Mouse (Mus musculus) erythroblast, adult 5-6 weeks (primary cell): ENCODE measurements around the gene Nrf1. TPM values are rescaled to one million over a fixed set of nuclear protein-coding genes. Genes with fewer than 3 reads are reported as not detected.

Source experiments
- ATAC-seq: replicated peaks from 2 replicates; pipeline ENCODE4 v1.8.0; 2016; ENCODE audit warnings: moderate number of reproducible peaks, mild to moderate bottlenecking, moderate TSS enrichment, inconsistent platforms; ENCODE audit not compliant: poor library complexity, low FRiP score, severe bottlenecking
- total RNA-seq, 2 experiments: library from RNA; stranded (forward) in 1 of 2; stranded (reverse) in 1 of 2; fragments of 150-400 nt in 1 of 2; fragments of 200-764, 138-1000 nt in 1 of 2; gene quantifications; 2 replicates each; pipeline versions ENCODE4 v1.2.3 to v1.2.4; 2015 to 2017; ENCODE audit warnings: low replicate concordance in 2 of 2

Gene Nrf1
- total RNA-seq, 2 experiments from 2014 or later = 29.4 to 58.6 TPM

GRCm38 (mm10) chr6:30135590-30135989 is 87.8 kb downstream of the Nrf1 start:
- no peak for ATAC-seq

DNA sequence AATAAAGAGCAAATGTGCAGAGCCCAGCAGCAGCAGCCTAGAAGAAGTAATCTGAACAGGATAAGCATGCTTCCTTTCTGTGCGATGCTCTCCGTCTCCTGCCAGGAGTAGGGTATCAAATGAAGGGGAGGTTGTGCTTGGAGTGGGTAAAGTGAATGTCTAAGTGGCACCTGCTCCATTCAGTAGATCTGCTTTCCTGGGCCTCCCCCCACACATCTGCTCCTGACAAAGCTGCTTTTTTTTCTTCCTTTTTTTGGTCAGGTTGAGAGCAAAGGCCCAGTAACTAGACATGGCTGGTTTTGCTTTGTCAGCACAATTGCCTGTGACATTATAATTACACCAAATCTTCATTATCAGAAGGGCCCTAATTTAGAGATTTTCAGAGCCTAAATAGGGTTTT is 89.4 kb downstream of the Nrf1 start:
- no peak for ATAC-seq

- ATAC-seq = no peak
These were observed 91.7 kb downstream of the Nrf1 start for GRCm38 (mm10) chr6:30139329-30140045.

- no peak for ATAC-seq
These were observed 95.5 kb downstream of the Nrf1 start for GRCm38 (mm10) chr6:30143263-30143662.

GRCm38 (mm10) chr6:30147058-30147457 is 99.3 kb downstream of the Nrf1 start:
- peak; percentile 87 for ATAC-seq

DNA sequence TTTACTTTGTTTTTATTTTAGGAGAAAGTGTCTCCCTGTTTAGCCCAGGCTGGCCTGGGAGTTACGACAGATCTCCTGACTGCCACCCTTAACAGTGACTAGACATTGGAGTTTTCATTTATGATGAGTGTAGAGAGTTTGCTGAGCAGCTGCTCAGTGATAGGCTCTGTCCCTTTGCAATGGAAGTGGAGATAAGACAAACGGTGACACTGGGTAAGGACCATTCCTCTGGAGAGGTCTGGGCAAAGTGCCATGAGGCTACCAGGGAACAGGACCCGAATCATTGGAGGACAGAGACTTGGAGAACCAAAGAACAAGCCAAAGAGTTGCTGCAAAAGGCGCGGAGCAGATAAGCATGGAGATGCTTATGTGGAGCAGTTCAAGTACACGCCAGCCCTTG is 100.0 kb downstream of the Nrf1 start:
- ATAC-seq = peak; percentile 83

DNA sequence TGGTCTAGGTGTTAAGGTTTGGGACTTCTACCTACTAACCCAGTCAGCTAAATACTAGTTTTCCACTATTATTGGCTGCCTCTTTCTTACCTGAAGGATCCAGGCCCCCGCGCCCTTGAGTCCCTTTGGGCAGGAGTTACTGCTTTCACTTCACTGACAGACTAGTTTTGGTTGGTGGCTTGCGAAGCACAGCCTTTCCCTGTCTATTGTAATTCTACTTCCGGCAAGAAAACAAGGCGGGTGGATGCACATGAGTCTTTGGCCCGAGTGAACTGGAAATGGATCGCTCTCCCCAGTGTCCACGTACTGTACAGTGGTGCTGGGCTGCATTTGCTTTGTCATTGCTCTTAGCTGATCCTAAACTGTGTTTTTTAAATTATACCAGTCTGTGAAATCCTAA is 102.7 kb downstream of the Nrf1 start:
- no peak for ATAC-seq

- no peak for ATAC-seq
These were observed 104.4 kb downstream of the Nrf1 start for GRCm38 (mm10) chr6:30152163-30152562.

DNA sequence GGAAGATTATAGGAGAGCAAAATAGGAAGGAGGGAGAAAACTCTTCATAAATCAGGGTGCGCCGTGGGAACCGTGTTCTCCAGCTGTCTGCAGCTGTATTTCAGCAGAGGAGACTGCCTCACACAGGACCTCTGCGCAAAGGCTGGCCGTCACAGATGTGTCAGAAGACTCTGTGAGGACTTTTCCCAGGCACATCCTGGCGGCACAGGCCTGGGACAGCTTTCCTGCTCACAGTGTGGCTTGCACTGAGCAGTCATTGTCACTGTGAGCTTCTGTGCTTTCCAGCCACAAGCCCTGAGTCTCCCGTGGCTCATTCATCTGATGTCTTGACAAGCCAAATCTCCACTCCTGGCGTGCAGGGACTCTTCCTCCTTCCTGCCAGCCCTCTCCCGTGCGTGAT is 104.9 kb downstream of the Nrf1 start:
- no peak for ATAC-seq

- no peak for ATAC-seq
These were observed 105.3 kb downstream of the Nrf1 start for GRCm38 (mm10) chr6:30153076-30153475.

DNA sequence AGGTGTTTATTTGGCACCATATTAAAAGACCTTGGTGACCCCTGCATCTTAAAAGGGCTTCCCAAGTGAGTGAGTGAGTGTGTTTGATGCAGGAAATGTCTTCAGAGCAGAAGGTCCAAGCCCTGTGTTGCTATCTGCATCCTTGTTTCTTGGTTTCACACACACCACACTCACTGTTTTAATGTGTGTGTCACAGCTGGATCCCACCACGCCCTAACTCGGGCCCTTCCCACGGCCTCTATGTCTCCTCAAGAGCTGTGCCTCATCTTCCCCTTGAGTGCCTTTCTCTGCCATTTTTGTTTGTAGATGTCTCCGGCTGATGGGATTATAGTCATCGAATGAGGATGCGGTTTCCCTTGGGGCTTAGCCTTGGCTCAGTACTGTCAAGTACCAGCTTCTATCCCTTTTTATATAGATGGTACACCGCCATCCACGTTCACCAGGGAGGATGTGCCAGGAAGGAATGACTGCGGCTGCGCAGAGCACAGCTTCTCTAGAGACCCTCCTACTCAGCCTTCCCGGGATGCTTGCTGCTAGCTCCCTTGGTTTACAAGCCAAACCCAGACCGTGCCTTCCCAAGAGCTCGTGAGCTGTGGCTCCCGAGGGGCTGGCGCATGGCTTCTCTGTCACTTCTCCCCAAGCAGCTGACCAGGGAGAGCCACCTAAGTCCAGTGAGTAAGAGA is 106.1 kb downstream of the Nrf1 start:
- ATAC-seq = no peak

DNA sequence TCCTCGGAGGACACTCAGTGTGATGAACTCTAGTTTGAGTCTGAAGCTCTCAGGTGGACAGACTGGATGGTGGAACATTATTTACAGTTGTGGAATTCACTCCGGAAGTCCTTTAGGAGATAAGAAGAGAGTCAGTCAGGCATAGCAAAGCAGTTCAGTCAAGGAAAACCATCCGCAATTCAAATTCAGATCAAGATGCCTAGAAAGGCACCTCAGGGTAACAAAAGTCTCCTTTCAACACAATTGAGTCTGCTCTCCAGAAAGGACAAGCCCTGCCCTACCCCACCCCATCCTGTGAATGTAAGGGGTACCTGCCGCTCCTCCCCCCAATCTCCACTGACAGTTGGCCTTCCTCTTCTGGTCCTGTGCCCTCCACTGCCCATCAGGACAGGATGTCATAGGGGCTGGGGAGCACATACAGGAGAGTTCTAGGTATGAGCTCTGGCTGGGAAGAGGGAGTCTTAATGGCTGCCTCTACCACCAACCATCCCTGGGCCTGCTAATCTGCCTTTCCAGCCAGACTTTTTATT is 111.8 kb downstream of the Nrf1 start:
- ATAC-seq = no peak

- ATAC-seq = no peak
These were observed 112.6 kb downstream of the Nrf1 start for GRCm38 (mm10) chr6:30160408-30160807.

DNA sequence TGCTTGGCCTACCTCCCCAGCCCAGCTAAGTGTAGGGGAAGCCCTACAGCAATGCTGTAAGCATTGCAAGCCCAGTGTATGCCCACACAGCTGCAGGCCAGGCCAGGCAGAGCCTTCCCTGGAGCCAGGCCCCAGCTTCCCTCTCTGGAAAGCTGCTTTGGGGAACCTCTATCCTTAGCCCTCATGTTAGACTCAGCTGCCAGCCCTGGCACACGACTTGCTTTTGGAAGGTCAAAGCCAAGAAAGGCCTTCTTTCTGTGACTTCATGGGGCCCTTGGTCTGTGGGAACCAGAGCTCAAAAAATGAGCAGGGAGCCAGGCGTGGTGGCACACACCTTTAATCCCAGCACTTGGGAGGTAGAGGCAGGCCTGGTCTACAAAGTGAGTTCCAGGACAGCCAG is 113.8 kb downstream of the Nrf1 start:
- ATAC-seq = no peak

- ATAC-seq = no peak
These were observed 114.3 kb downstream of the Nrf1 start for GRCm38 (mm10) chr6:30162091-30162490.

- no peak for ATAC-seq
These were observed 118.6 kb downstream of the Nrf1 start for GRCm38 (mm10) chr6:30166349-30166748.

- ATAC-seq = no peak
These were observed 119.4 kb downstream of the Nrf1 start for GRCm38 (mm10) chr6:30167192-30167591.

GRCm38 (mm10) chr6:30168275-30168674 is 120.5 kb downstream of the Nrf1 start:
- ATAC-seq = no peak

DNA sequence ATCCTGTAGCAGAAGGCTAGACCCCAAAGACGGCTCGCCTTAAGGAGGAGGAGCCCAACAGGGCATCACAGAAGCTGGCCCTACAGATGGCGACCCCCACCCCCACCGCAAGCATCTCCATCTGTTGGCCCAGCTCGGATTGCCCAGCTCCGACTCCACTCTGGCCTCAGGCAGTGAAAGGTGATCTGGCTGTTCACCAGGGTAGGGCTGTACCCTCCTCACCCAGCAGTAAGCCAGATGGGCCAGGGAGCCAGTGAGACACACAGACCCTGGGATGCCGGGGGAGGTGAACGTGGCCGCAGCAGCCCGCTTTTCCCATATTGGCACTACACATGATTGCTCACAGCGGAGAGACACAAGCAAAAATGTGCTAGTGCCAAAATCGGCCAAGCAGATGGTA is 121.4 kb downstream of the Nrf1 start:
- ATAC-seq = no peak

GRCm38 (mm10) chr6:30171226-30171625 is 123.4 kb downstream of the Nrf1 start:
- ATAC-seq = no peak

- ATAC-seq = no peak
These were observed 124.2 kb downstream of the Nrf1 start for GRCm38 (mm10) chr6:30171967-30172366.
